Mouse (Mus musculus) intestine, postnatal 0 days (tissue): ENCODE data around the gene Iqgap1. TPM values are rescaled to one million over a fixed set of nuclear protein-coding genes. Genes with fewer than 3 reads are reported as not detected.
A peak's percentile ranks its signal among the peaks of the same experiment; 100 is the strongest.

Source experiments
- ATAC-seq: fragments of 200-750 bp; cut with Nextera tagmentation; 2 replicates; pipeline ENCODE4 v1.8.0; 2017; ENCODE audit warnings: mild to moderate bottlenecking, moderate TSS enrichment, moderate library complexity
- H3K27ac ChIP-seq: fragments of 300-500 bp; sonication (generic); 2 replicates; pipeline ENCODE4 v1.5.1; 2014; ENCODE audit warnings: mild to moderate bottlenecking, low read depth, low read length, moderate library complexity
- H3K27me3 ChIP-seq: fragments of 300-500 bp; sonication (generic); replicated peaks from 2 replicates; pipeline ENCODE4 v1.6.1; 2014; ENCODE audit warnings: low read length, mixed read lengths; ENCODE audit not compliant: control insufficient read depth, insufficient read depth
- H3K36me3 ChIP-seq: fragments of 300-500 bp; sonication (generic); 2 replicates; pipeline ENCODE4 v1.6.1; 2014; ENCODE audit warnings: mild to moderate bottlenecking, moderate library complexity; ENCODE audit not compliant: control insufficient read depth, insufficient read depth
- H3K4me1 ChIP-seq: fragments of 300-500 bp; sonication (generic); replicated peaks from 2 replicates; pipeline ENCODE4 v1.6.1; 2014; ENCODE audit warnings: antibody characterized with exemption, low read length, mixed read lengths; ENCODE audit not compliant: control insufficient read depth, insufficient read depth
- H3K4me2 ChIP-seq: fragments of 300-500 bp; sonication (generic); replicated peaks from 2 replicates; pipeline ENCODE4 v1.6.1; 2014; ENCODE audit warnings: low read depth, mild to moderate bottlenecking, moderate library complexity
- H3K4me3 ChIP-seq: fragments of 300-500 bp; sonication (generic); 2 replicates; pipeline ENCODE4 v1.5.1; 2014; ENCODE audit warnings: low read depth, low read length
- H3K9ac ChIP-seq: fragments of 300-500 bp; sonication (generic); 2 replicates; pipeline ENCODE4 v1.6.1; 2014; ENCODE audit warnings: mild to moderate bottlenecking, low read depth, low read length
- H3K9me3 ChIP-seq: fragments of 300-500 bp; sonication (generic); 2 replicates; pipeline ENCODE4 v1.6.1; 2016; ENCODE audit warnings: mixed run types; ENCODE audit not compliant: control insufficient read depth
- CTCF ChIP-seq: sonication (generic); IDR thresholded peaks from 2 replicates; pipeline ENCODE4 v1.5.1; 2016; ENCODE audit warnings: low read depth, mild to moderate bottlenecking, control low read depth, antibody characterized with exemption, moderate library complexity
- WGBS: fragments of 180-500 bp; shearing (Covaris S2); extraction: QIAGEN DNeasy Blood & Tissue Kit; methylation state at CpG from one replicate; pipeline ENCODE4 v1.1.7; 2014; 5-methylcytosine and 5-hydroxymethylcytosine counted together
- polyA plus RNA-seq: library from polyadenylated mRNA; unstranded; fragments of >200 nt; fragmentation: Nextera tagmentation; extraction: Ambion mirVana; gene quantifications from 2 replicates; pipeline ENCODE4 v1.2.1, GENCODE M21; 2015

Iqgap1 gene
- polyA plus RNA-seq, 1 experiment from 2014 or later: 32.3 TPM

DNA sequence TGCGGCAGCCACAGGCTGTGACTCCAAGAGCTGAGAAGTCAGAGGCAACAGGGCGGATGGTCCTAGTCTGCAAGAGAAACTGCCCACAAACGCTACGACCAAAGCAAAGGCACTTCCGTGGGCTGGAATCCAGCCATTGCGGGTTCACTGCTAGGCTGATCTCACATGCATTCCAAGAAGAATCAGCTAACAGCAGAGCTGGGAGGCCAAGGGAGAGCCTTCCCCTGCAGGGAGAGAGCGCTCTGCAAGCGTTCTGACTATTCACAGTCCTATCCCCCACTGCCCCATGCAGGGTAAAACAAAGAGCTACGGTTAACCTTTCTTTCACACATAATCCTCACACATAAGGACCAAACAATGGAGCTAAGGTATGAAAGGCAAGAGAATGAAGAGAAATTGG, 80.5 kb downstream of the Iqgap1 start:
- Histone ChIP-seq H3K9ac (no peak overlapping the region), H3K4me1 (no peaks in the 10 kb centered on the region), H3K27ac (no peak overlapping the region)

DNA sequence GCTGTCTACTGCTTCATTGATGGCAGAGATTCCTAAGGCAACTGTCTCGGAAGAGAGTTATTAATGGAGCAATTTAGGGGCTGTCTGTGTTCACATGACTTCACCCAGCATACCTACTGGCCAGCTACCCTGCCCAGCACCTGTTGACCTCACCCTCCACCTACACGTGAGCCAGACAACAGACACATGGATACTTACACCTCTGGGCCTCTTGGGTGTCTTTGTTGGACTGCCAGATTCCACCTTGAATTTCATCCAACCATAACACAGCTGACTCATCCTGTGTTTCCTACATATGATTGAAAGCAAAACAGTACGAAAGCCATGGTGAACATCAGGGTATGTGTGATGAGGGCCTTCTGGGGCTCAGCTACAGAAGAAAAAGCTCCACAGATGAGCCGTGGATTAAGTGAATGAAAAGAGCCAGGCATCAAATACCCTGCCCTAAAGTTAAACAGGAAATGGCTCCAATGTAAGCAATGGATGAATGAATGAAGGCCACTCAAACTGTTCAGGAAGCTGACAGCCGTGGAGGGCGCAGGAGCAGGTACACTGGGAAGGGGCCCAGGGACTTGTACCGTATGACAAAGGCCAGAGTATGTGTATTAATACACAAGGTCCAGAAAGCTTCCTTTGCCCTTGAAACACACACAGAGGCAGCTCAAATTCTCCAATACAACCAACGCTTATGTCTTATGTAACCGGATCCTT, 81.7 kb downstream of the Iqgap1 start:
- no peaks in the 10 kb centered on the region for H3K9me3 ChIP-seq
- peaks cover 83% of the 10 kb centered on the region for H3K36me3 ChIP-seq
- H3K27ac ChIP-seq: no peak overlapping the region
- no peak overlapping the region for H3K9ac ChIP-seq
- H3K4me1 ChIP-seq: no peaks in the 10 kb centered on the region
- H3K27me3 ChIP-seq: no peaks in the 10 kb centered on the region
- no peak overlapping the region for H3K4me3 ChIP-seq
- H3K4me2 ChIP-seq: no peak overlapping the region
- WGBS: 50% methylated on average over 9 of the region's 9 CpGs
- ATAC-seq: no peak
- TF ChIP-seq CTCF: no peak

More for the DNA sequence above, 80.5 kb downstream of the Iqgap1 start:
- no peaks in the 10 kb centered on the region for H3K27me3 ChIP-seq
- H3K4me3 ChIP-seq: no peak overlapping the region
- TF ChIP-seq CTCF: no peak
- WGBS: 54% methylated on average over 9 of the region's 9 CpGs
- no peaks in the 10 kb centered on the region for H3K9me3 ChIP-seq
- H3K4me2 ChIP-seq: no peak overlapping the region
- no peak for ATAC-seq
- H3K36me3 ChIP-seq: peaks cover 83% of the 10 kb centered on the region

DNA sequence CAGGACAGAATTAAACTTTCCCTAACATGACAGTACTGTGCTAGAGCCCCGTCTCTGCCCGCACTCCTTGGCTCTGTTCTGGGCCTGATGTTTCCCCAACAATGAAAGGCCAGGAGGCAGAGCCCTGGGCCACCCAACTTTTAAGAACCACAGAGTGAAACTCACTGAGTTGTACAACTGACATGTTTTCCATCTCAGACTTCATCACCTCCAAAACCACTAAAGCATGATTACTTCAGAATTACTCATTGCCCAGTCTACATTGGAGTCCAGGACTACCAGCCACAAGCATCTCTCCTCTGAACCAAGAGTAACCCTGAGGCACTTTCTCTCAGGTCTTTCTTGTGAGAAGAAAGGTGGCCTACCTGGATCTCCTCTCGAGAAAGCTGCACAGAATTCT, 83.1 kb downstream of the Iqgap1 start:
- H3K27ac ChIP-seq: no peak overlapping the region
- TF ChIP-seq CTCF: no peak
- H3K36me3 ChIP-seq: peaks cover 84% of the 10 kb centered on the region
- H3K9ac ChIP-seq: no peak overlapping the region
- no peak overlapping the region for H3K4me3 ChIP-seq
- no peaks in the 10 kb centered on the region for H3K9me3 ChIP-seq
- 93% methylated on average over 3 of the region's 3 CpGs for WGBS
- no peak overlapping the region for H3K4me2 ChIP-seq
- no peak for ATAC-seq
- H3K27me3 ChIP-seq: no peaks in the 10 kb centered on the region
- no peaks in the 10 kb centered on the region for H3K4me1 ChIP-seq

GRCm38 (mm10) chr7:80740954-80741353, 84.8 kb downstream of the Iqgap1 start:
- WGBS: 32% methylated on average over 7 of the region's 7 CpGs
- H3K4me3 ChIP-seq: no peak overlapping the region
- H3K9ac ChIP-seq: no peak overlapping the region
- TF ChIP-seq CTCF: peak; percentile 93
- no peak overlapping the region for H3K4me2 ChIP-seq
- H3K27me3 ChIP-seq: no peaks in the 10 kb centered on the region
- H3K36me3 ChIP-seq: peaks cover 91% of the 10 kb centered on the region
- no peak overlapping the region for H3K27ac ChIP-seq
- no peak for ATAC-seq
- H3K4me1 ChIP-seq: no peaks in the 10 kb centered on the region
- H3K9me3 ChIP-seq: no peaks in the 10 kb centered on the region

DNA sequence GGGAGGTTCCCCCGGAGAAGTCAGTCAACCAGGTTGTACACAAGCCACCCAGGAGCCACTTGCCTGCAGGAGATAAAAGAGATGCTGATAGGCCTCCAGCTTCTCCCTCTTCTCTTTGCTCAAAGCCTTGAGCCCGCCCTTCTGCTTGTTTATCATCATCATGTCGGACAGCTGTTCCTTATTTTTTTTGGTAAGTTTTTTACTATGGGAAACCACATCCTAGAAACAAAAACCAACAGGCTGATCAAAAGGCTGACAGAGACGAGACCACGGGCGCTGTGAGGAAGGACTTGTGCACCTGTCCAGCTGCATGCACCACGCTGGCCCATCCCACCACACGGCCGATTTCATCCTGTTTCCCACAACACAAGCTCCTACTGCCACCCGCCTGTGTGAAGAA, 89.6 kb downstream of the Iqgap1 start:
- Histone ChIP-seq H3K4me1 (no peaks in the 10 kb centered on the region), H3K4me2 (no peak overlapping the region), H3K27ac (no peak overlapping the region), H3K36me3 (peaks cover 89% of the 10 kb centered on the region), H3K9ac (no peak overlapping the region), H3K27me3 (no peaks in the 10 kb centered on the region), H3K4me3 (no peak overlapping the region), H3K9me3 (no peaks in the 10 kb centered on the region)
- 83% methylated on average over 10 of the region's 10 CpGs for WGBS
- no peak for ATAC-seq
- no peak for TF ChIP-seq CTCF

- no peak overlapping the region for H3K4me3 ChIP-seq
- H3K4me1 ChIP-seq: no peaks in the 10 kb centered on the region
- H3K9me3 ChIP-seq: no peaks in the 10 kb centered on the region
- H3K27me3 ChIP-seq: no peaks in the 10 kb centered on the region
- TF ChIP-seq CTCF: no peak
- no peak for ATAC-seq
- 79% methylated on average over 11 of the region's 11 CpGs for WGBS
- peaks cover 88% of the 10 kb centered on the region for H3K36me3 ChIP-seq
- no peak overlapping the region for H3K27ac ChIP-seq
- no peak overlapping the region for H3K9ac ChIP-seq
- no peak overlapping the region for H3K4me2 ChIP-seq
Observed at GRCm38 (mm10) chr7:80732986-80733385, 92.8 kb downstream of the Iqgap1 start.
